Mouse (Mus musculus): ENCODE measurements around the gene Cald1. TPM values are rescaled to one million over a fixed set of nuclear protein-coding genes. Genes with fewer than 3 reads are reported as not detected.
A peak's percentile ranks its signal among the peaks of the same experiment; 100 is the strongest.

Cald1 gene
- total RNA-seq, 4 experiments from 2014 or later: 62.2 to 88.3 (median 71.2) TPM

DNA sequence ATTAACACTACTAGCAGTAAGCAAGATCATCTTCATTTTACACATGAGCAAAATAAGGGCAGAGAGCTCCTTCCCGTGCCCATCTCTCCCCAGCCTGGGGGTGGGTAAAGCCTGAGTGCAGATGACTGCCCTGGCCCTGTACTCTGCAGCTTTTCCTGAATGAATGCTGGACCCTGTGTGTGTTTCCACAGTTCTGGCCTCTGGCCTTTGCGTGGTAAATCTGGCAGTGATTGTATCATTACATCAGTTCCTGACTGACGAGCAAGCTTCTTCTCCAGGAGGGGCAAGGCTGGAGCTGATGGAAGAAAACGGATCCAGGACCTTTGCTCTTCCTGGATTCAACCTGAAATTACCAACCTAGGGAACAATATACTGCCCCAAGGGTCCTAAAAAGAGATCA is 122.1 kb downstream of the Cald1 start:
- DNase-seq: no peak

DNA sequence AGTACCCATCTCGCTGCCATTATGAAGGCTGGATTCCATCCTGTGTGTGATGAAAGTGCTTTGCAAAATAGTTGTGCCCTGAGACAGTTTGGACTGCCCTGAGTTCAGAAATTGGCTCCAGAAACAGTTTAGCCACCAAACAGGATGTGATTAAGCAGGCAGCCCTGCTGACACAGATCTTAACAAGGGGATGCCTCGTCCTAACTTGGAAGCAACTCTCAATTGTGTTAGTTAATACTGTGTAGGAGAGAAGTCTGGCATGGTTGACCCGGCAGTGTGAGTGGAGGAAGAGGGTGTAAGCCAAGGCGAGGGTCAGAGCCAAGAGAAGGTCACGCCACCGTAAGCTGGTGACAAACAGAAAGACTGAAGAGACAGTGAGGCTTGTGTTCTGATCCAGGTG is 123.4 kb downstream of the Cald1 start:
- no peak for DNase-seq

DNA sequence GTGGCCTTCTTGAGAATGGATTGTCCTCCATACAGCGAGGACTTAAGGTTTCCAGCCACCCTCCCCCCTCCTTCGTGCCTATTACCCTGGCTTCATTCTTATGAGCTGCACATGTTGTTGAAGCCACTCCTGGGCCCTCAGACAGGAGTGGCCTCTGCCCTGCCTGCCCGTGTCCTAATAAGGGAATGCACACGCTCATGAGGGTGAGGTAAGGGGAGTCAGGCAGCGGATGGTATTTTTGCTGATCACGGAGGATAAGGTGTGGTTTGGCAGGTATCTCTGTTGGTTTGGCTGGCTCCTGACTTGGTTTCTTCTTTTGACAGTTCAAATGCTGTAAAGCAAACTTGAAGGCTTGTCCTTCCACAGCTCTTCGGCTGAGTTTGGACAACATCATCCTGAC is 124.4 kb downstream of the Cald1 start:
- no peak for DNase-seq

DNA sequence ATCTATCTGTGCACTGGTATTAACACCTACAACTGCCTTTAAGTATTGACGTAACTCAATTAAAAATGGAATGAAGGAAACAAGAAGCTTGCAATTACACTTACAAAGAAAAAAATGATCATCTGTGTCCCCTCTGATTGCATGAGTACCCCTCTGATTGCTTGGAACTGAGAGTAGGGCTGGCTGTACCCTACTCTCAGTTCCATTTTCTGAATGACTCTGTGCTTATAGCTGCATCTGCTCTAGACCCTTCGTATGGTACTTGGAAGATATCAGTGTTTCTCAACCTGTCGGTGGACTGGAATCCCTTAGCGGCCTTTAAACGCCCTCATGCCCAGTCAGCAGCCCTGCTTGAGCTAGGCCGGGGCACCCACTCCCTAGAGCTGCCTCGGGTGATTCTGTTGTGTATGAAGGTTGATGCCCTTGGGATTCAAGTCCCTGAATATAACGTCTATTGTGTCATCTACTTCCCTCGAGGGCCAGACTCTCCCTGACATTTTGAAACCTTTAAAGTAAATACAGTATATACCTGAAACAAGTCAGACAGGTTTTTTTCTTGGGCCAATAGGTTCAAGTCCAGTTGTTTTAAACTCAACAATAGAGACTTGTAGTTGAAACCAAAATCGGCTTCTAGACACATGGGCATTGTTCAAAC is 125.1 kb downstream of the Cald1 start:
- DNase-seq: no peak

DNA sequence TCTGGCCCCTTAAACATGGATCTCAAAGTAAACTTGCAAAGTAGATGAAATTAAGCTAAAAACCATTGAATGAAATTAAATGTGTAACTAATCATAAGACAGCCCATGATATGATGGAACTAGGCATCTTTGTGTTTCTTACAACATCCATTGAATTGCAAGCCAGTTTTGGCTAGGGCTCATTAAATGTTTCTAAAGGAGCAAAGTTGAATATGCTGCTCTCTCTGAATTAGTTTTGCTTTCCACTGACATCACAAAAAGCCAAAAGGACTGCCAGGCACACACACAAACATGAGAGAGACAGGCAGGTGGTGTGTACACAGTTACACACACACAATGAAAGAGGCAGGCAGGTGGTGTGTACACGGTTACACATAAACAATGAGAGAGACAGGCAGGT is 127.4 kb downstream of the Cald1 start:
- no peak for DNase-seq

DNA sequence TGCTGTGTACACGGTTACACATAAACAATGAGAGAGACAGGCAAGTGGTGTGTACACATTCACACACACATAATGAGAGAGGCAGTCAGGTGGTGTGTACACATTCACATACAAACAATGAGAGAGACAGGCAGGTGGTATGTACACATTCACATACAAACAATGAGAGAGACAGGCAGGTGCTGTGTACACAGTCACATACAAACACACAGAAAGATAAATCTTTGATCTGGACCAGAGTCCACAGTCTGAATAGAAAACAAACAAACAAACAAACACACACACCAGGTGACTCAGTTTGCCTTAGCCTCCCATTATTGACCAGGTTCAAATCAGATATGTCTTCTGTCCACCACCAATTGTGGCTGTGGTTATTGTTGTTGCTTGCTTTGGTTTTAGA is 127.8 kb downstream of the Cald1 start:
- DNase-seq: no peak

DNA sequence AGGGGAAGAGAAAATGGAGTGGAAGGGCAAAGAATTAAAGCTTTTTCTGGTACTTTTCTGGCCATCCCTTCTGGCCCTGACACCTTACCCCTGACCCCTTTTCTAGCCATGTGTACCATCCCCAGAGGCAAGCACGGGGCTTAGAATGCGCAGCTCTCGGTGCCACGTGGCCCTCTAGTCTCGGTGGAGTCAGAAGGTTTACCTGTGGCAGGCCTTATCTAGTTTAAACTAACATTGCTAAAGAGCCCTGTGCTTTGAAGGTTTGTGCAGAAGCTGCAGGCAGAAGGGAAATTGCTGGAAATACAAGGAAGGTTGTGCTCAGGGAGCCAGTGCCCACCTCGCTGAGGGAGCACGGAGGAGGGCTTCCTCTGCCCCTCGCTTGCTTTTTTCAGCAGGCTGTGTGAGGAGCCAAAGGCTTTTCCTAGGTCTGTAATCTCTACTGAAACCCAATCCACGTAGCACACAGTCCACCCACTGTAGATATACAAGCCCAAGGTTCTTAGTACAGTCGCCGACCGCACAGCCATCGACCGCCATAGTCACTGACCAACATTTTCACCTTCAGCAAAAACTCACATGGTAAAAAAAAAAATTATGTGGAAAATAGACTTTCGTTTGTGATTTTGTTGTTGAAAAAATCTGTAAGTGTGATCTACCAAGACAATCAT is 129.2 kb downstream of the Cald1 start:
- no peak for DNase-seq

DNA sequence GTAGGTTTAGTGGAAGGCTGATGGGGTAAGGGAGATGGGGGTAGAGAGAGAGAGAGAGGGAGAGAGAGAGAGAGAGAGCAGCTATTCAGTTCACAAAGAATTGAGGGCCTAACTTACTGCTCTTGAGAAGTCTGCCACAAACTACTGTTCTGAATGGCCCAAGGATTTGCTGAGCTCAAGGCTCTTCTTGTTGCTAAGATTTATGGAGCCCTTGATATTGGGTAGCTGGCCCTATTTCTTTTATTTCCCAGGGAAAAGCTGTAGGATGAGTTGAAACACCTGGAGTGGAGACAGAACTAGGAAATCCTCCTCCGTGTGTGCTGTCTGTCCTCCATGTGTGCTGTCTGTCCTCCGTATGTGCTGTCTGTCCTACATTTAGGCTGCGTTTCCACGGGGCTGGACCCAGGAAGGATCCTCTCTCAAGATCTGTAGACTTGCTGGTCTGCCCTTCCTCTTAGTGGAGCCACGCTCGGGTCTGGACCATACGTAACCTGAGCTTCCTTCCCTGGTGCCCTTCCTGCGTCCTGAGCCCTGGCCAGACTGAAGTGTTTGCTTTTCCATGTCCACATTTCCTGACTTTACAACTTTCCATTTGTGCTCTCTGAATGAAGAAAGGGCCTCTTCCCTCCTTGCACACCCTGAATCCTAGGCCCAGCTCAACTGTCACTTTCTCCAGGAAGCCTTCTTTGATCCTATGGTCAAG is 131.3 kb downstream of the Cald1 start:
- no peak for DNase-seq

DNA sequence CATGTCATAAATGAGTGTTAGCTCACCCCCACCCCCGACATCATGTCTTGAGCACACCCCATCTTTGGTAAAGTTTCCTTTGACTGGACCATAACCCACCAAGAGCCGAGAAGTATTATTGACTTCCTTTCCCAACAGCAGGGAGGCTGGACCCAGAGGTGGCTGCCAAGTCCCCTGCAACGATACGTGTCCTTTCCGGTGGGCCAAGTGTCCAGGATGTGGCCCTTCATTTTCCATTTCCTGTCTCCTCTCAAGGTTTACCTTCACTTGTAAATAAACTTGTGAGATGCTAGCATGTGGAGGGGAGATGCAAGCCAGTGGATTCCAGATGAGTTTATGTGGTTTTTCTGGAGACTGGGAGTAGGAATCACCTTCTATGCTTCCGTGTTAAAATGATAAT is 132.7 kb downstream of the Cald1 start:
- no peak for DNase-seq

DNA sequence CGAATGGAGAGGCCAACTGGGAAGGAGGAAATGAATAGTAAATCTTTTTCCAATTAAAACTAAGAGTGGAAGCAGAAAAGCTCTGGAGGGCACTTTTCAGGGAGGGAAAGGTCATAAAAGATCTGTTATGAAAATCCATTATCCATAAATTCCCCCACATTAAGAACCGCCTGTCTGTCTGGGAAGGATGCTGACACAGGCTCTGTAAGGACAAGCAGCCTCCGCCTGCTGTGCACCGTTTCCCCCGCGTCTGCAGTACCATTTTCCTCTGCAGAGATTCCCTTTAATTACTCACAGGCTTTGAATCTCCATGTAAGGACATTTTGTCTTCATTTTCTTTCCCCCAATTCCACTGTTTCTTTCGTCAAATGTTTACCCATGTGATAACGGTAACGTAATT is 133.2 kb downstream of the Cald1 start:
- no peak for DNase-seq

DNA sequence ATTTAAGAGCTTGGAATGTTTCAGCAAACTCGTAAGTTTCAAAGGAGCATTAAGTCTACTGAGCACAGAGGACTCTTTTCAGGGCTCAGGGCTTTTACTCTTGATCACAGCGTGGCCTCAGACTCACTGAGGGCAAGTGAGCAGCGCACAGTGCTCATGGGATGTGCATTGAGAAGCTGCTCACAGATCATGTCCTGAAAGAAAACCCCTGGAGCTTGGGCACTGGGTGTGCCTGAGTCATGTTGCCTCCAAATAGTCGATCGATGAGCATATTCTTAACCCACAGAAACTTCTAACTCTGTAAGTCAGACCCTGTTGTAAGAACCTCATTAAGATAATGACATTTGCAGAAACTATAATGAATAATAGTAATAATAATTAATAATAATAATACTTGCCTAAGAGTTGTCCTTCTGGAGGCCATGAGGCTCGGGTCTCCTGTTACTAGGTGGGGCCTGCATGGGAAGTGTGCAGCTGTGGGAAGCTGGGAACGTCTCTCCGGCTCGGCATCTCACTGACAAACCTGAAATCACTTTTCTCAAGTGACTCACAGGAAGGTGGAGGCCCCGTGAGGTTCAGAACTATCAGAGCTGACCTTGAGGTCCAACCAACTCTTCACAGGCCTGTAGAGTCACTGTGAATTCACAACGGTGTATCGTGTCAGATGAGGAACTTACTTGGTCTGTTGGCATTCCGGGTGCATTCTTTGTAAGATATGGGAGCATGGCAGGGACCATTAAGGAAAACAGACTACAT is 136.8 kb downstream of the Cald1 start:
- no peak for DNase-seq

DNA sequence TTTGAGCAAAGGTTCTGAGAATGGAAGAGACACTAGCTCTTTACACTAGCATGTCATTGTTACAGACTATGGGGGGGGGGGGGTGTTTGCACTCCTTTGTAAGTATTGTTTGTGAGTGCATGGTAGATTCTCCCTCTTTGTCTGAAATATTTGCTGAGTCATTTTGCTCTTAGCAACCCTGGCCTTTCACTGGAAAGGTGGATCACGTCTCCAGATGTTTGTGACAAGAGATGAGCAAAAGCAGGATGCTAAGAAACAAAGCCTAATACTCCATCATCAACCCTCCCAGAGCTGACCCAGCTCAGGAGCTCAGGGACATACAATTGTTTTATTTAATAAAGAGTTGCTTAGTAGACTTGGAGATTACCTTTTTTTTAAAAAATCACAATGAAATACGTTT is 138.6 kb downstream of the Cald1 start:
- DNase-seq: no peak

DNA sequence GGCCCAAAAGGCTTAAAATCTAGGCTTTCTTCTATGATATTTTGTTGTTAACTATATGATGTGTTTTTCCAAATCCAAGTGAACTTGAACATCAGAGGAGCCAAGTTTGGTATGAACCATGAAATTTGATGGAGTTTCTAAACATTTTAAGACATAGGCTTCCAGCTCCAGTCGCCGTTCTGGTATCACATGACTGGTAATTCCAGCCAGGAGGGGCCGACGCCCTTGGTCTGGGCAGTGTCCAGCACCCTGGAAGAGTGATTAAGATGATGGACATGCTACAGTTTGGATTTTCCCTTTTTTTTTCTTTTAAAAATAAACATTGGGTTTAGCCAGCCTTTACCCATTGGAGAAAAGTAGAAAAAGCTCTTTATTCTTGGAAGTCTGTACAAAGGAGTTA is 145.6 kb downstream of the Cald1 start:
- no peak for DNase-seq

DNA sequence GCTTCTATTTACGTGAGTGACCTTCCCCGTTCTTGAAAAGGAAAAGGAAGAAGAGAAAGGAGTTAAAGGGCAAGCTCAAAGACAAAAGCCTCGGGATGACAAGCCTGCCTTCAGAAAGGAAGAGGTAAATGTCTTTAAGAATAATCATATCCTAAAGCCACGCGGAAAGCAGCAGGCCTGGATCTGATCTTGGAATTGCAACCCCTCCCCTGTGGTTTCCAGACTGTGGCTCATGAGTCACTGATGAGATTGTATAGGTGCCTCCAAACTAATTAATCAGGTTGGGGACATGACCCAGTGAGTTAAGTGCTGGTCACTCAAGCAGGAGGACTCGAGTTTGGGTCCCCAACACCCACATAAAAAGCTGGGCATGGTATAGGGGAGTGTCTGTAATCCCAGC is 149.5 kb downstream of the Cald1 start:
- DNase-seq: no peak

DNA sequence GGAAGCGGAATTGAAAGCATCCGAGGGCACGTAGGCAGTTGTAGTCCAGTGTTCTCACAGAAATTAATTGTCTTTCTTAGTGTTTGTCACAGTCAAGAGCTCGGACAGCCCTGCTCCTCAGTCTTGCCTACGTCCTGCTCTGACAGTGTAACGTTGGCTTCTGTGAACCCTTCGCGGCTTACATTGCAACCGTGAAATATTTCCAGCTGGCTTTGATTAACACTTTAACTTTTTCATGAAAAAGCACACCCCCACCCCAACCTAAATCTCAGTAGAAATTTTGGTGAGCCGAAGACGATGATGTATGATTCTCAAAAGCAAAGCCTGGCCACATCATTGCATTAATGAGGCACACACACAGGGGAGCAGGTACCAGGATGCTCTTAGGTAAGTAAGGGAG is 150.3 kb downstream of the Cald1 start:
- no peak for DNase-seq

DNA sequence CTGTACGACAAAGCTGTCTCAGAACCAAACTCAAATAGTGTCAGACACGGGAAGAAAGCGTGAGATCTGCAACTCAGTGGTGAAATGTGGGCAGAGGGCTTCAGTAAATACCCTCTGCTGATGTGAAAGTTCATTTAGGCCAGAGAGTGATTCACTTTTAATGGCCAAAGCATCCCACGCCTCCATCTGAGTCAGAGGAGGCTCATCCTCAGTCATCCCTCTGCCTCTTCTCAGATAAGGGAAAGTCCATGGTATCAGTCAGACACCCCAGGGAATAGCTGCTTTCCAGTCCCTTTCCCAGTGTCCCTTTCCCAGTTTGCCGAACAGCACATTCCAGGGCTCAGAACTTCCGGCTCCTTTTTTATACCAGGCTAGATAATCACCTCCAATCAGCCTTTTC is 151.2 kb downstream of the Cald1 start:
- DNase-seq: no peak

DNA sequence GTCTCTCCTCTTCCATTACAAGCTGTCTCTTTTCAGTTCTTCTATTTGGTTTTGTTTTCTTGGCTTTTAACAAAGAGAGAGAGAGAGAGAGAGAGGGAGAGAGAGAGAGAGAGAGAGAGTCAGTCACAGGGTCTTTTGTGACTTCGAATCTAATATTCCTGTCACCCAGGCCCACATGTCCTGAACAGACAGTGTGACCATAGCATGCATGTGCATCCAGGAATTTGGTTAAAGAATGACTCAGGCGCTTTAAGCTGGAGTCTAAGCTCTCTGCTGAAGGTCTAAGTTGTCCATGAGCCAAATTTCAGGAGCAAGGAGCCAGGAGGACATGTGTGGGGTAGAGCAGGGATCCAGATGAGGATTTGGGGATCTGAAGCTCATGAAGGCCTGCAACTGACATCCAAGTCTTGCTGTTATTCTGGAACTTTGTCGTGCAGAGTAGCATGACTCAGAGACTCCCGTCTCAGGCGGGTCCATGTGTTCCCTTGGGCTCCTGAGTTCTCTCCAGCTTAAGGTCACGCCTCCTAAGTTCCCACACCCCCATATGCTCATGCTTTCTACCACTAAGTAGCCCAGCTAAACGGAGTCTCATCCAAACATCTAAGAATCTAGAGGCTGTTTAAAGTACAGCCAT is 152.3 kb downstream of the Cald1 start:
- DNase-seq: no peak

DNA sequence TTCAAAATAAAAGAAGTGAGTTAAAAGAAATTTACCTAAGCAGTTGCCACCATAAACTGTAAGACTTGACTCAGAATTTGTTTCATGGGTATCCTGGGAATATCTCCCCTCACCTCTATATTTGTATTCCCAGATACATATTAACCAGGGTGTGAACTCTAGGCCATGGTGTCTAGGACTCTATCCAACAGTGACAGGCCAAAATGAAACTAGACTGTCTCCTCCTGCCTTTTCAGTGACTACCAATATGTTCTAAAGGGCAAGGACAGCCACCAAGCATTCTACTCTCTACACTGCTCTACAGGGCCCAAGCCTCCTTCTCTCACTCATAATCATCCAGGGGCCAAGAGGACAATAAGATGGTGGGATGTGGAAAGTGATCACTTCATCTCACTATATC is 153.3 kb downstream of the Cald1 start:
- no peak for DNase-seq

DNA sequence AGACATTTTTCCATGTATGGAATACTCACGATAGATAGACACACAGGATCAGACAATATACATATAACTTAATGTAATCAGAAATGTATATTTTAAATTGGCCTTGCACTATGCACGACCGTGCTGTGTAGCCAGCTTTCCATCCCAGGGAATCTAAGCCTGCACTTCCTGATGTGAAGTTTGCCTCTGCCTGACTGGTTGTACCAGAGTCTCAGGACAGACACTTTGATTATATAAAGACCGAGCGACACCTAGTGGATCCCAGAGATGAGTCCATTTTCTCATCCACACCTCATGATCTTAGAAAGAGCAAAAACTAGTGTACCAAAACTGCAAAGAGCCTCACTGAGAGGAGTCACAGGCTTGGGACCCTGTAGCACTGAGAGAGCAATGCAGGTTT is 156.1 kb downstream of the Cald1 start:
- DNase-seq: peak; percentile 27

DNA sequence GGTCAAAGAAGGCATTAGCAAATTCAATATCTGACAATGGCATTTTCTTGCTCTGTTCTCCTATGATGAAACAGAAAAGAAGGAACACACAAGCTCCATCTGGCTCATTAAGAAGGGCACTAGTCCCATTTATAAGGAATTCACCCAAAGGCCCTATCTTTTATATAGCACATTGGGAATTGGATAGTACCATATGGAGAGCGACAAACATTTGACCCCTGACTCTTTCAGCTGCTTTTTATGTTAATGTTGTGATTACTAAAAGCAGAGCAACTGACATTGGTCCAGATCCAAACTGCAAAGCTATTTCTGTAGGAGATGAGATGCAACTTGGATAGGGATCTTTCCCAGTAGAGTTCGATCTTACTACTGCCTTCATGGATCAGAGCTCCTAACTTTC is 160.0 kb downstream of the Cald1 start:
- no peak for DNase-seq

DNA sequence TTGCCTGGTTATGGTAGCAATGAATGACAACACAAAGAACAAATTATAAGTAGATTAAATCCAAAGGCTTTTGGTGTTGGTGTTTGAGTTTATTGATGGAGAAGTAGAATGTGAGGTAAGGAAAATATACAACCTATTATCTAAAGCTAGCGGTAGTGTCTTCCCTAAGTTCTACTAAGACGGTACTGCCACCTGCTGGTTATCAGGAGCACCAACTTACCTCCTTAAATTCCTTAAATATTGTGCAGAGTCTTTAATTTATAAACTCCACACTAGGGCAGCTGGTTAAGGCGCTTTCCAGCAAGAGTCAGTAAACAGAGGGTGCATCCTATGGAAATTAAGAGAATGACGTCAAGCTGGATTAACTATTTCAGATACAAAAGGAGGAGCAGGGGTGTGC is 161.7 kb downstream of the Cald1 start:
- no peak for DNase-seq

DNA sequence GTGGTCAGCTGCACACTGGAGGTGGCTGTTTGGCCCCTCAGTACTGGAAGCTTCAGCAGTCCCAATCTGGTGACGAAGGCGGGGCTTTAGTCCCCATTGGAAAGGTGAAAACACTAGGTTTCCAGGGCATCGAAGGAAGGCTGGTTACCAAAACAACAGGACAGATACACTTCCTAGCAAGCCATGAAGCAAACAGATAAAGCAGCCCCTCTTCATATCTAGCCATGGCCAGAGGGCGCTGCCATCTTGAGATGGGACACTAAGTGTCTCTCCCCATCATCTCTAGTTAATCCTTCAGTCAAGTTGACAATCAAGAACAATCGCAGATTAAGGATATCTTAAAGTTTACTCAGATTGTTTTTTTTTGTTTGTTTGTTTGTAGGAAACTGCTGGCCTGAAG is 167.4 kb downstream of the Cald1 start:
- DNase-seq: no peak

DNA sequence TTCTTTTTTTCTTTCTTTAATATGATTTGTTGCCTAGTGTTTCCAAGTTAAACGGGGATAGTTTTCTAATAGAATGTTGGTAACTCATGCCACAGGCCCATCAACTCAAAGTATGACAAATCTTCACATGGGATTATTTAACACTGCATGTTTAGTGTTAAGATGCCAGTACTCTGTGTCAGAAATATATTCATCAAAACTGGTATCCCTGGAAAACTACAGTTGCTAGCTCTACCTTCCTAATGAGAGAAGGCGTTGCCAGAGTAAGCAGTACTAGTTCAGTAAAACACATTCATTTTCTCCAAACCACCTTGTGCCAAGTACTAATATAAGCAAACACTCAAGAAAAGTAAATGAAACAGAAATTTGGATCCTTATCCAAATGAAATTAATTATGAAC is 171.7 kb downstream of the Cald1 start:
- no peak for DNase-seq

All from adrenal gland, adult 8-10 months (tissue).